Mouse (Mus musculus): ENCODE measurements around the gene Cmtr2. TPM values are rescaled to one million over a fixed set of nuclear protein-coding genes. Genes with fewer than 3 reads are reported as not detected.

The Cmtr2 gene
- total RNA-seq, 2 experiments from 2014 or later = 9.8 to 11.6 TPM

DNA sequence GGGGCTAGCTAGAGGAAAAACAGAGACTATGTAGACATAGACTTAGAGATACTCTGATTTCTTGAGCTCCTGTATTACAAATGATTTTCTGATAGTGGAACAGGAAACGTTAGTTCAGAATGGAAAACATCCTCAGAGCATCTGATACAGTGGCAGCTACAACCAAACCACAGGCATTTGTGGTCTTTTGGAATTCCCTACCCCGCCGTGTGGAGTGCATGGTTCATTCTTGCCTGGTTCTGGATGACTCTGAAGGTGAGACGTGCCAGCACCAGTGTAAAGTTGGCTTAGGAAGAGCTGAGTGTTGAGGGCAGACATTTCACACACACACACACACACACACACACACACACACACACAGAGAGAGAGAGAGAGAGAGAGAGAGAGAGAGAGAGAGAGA is 38.5 kb downstream of the Cmtr2 start:
- DNase-seq = no peak

DNA sequence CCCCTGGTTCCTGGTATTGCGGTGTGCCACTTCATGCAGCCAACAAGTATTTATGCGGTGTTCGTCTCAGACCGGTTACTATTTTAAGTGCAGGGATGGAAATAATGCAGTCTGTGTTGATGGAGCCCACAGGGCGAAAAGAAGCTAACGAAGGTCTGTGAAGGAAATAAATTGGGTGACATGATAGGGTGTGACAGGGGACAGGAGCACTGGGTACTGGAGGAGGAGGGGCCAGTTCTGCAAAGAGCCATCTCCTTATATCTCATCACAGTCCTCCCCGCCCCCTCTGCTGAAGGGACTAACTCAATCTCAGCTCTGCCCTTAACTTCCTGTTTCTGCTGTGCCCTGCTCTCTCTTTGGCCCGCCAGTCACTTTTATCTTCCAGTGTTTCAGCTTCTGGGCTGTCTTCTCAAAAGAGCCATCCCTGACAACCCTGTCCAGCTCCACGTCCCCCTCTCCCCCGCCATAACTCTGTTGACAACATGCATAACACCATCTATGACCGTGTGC is 50.4 kb downstream of the Cmtr2 start:
- DNase-seq = no peak

DNA sequence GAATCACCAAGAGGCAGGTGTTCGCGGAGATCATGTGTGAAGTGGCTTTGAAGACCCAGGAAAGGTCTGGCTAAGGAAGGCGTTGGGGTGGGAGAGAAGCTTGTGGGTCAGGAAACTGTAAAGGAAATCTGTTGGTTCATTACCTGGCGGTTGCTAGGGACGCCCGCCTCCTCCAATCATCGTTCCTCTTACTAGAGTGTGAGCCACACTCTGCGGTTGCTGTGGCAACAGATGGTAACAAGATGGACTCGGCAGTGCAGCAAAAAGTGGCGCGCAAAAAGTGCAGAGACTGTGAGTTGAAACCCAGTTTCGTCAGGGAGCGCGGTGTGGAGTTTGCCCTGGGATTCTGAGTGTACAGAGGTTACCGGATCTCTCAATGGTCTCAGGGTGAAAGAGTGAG is 51.3 kb downstream of the Cmtr2 start, which contains the start of gene Hydin:
Gene Hydin (plus strand): TSS at position 237 of the 400 bp plus-strand sequence.
- peak; percentile 50 to 64 for DNase-seq

DNA sequence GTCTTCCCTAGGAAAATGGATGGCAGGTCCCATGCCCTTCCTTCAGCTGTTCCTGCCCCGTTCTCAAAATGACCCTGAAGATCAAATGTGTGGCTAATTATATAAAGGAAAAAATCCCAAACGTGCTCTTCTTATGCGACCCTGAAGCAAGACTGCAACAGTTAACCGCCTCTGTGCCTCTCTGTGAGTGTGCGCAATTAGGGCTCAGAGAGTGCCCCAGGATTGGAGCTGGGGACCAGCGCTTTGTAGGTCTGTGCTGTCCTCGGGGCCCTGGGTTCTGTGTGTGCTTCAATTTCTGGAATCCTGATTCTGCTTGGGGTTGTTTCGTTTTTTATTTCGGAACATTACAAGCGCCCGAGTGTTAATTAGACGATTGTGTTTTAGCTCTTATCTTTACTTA is 51.8 kb downstream of the Cmtr2 start:
- no peak for DNase-seq

DNA sequence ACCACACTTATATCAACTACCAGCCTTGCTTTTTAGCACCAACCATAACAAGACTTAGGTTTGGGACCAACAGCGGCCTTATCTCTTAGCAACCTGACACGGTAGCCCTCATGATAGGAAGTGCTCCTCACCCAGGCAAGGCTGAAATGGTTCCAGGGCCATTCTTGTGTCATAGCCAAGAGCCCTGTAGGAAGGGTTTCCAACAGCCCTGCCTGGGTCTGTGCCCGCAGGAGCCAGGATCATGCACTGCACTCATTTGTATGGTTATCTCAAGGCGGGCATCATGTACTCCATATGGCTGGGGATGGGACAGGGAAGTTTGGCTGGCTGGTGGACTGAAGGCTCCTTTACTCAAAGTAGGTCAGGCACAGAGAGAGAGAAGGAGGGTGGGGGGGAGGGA is 55.2 kb downstream of the Cmtr2 start:
- no peak for DNase-seq

DNA sequence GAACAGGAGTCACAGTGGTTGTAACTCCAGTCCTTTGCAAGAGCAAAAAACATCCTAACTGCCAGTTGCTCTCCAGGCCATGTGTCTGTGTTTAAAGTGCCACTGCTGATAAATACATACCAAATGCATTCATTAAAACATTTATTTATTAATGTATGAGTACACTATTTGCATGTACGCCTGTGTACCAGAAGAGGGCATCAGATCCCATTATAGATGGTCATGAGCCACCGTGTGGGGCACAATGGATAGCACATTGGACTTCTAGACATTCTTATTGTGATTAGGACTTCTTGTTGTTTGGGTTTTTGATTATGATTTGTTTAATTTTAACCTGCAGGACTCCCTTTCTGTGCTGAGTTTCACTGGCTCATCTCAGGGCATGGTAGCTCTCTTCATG is 57.9 kb downstream of the Cmtr2 start:
- peak in 1 of 2 experiments; percentile 7 for DNase-seq

Other genes starting within 250 kb of the Cmtr2 start
- 1 to 10 TPM in 1 of 2 experiments, under 1 TPM in 1; 0.10 to 1.5 TPM for gene Tat, start 225.2 kb upstream of the Cmtr2 start, total RNA-seq (2021)
- 1 to 10 TPM; 1.0 to 1.8 TPM for gene Chst4, start 175.9 kb upstream of the Cmtr2 start, total RNA-seq (2021)
- 1 to 10 TPM; 6.3 to 8.9 TPM for gene Zfp612, start 135.9 kb upstream of the Cmtr2 start, total RNA-seq (2021)
- not detected for gene Gm21964, start 114.5 kb upstream of the Cmtr2 start, total RNA-seq (2021)
- not detected for gene Gm17720, start 112.9 kb upstream of the Cmtr2 start, total RNA-seq (2021)
- 1 to 10 TPM in 1 of 2 experiments, under 1 TPM in 1; 0.26 to 2.2 TPM for gene Calb2, start 47.5 kb upstream of the Cmtr2 start, total RNA-seq (2021)
- under 1 TPM; 0.07 to 0.36 TPM for gene Hydin, start 51.3 kb downstream of the Cmtr2 start, total RNA-seq (2021)